Mouse (Mus musculus) adrenal gland, postnatal 25 days (tissue): ENCODE measurements around the gene Mettl21a. TPM values are rescaled to one million over a fixed set of nuclear protein-coding genes. Genes with fewer than 3 reads are reported as not detected.
"Not testable (repeated sequence)": the region's sequence is repeated elsewhere in the genome, so short reads cannot be mapped to it uniquely, and the experiment has no call there.

Source experiments
- DNase-seq: peaks from one replicate; pipeline ENCODE4 v3.0.0; 2021; ENCODE audit warnings: mixed read lengths
- long read RNA-seq: library from polyadenylated mRNA; stranded (forward); transcript quantifications from one replicate; pipeline ENCODE4 v2.0.0, GENCODE M21; 2021
- total RNA-seq: library from RNA; stranded (reverse); gene quantifications from 2 replicates; pipeline ENCODE4 v1.2.3, GENCODE M21; 2021

The Mettl21a gene
- total RNA-seq, result 16.1 and 27.7 TPM in 2 replicates
- long read RNA-seq, transcript Mettl21a-202 (4 exons, 2,030 nt), result major isoform, 19 of 23 reads
- long read RNA-seq, partial matches to known transcripts, result 1 of 23 reads
- long read RNA-seq, other reads (novel, unspliced or antisense), result 0 of 23 reads

DNA sequence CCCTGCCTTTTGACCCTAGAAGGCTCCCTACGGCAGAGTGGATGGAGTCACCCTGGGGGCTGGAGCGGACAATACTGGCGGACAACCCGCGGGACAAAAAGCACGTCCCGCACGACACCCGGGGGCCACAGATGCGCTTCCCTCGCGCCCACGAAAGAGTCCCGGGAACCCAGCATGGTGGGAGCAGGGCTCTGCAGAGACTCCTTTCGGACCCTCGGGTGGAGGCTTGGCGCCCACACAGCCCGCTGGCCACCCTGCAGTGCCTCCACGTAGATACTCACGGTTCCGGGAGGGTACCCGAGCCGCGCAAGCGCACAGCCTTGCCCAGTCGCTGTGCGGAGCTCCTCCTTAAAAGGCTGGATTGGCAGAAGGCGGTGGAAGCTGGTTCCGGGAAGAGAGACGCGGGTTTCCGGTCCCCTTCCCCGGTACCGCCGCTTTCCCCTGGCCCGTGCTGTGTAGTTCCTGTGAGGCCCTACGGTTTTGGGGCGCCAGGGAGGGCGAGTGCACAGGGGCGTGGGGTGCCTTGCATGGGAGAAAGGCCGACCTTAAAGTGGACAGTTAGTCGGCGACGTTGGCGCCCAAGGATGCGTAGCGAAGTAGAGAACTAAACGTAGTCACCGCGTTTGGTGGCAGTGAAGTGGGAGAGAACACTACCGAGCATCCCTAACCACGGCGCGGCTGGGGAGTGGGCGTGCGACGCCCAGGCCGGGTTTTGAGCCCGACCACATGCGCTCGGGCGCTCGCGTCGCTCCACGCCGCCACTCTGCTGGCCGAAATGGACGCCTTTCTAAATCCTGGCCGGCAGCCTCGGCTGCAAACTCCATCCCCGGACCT lies at the start of gene Mettl21a:
TSS of gene Mettl21a (minus strand) at position 362 of the 834 bp plus-strand sequence.
- DNase-seq, result peak; percentile 91

DNA sequence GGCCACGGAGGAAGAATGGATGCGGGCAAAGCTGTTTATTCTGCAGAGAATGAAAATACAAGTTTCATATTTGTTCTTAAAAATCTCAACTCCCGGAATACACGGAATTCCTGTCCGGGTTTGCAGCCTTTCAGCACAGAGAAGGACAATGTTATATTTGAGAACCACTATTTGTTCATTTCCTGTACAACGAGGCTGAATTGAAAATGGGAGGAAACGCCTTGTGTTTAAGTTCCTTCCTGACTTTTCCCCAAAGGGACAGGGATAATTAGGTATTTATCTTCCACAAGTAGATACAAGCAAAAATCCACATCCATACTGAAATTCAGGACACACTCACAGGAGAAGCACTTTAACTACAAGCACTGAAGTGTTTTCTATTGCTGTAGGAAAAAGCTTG lies 41.8 kb upstream of the Mettl21a start:
- DNase-seq, result no peak

DNA sequence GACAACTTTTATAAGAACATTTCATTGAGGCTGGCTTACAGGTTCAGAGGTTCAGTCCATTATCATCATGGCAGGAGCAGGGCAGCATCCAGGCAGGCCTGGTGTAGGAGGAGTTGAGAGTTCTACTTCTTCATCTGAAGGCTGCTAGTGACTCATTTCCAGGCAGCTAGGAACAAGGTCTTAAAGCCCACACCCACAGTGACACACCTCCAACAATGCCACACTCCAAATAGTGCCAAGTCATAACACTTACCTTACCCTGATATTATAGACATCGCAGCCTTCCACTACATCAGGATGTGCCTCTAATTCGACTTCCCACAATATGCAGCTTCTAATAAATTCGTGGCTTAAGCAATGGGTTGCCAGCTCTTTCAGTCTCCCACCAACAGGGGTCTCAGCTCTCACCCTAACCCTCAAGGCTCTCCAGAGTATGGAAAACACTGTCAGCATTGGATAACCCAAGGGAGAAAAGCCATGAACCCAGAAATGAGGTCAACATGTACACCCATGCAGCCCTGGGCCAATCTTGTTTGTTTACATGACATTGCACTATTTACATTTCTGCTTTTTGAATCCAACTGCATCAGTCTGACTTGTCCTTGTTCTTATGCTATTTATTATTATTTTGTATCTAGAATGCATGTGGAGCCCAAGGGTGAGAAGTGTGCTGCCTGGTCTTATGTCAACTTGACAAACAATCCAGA lies 39.5 kb upstream of the Mettl21a start:
- no peak for DNase-seq

DNA sequence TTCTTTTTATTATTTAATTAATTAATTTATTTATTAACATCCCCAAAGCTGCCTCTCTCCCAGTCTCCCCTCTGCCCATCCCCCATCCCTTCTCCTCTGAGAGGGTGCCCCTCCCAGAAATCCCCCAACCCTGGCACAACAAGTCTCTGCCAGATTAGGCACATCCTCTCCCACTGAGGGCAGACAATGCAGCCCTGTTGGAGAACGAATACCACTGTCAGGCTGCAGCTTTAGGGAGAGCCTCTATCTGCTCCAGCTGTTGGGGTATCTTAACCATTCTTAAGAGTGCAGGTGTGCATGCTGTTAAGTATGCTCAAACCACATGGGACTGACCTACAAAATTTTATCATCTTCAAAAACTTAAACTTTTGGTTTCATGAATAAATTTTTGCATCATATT lies 38.4 kb upstream of the Mettl21a start:
- DNase-seq, result no peak

DNA sequence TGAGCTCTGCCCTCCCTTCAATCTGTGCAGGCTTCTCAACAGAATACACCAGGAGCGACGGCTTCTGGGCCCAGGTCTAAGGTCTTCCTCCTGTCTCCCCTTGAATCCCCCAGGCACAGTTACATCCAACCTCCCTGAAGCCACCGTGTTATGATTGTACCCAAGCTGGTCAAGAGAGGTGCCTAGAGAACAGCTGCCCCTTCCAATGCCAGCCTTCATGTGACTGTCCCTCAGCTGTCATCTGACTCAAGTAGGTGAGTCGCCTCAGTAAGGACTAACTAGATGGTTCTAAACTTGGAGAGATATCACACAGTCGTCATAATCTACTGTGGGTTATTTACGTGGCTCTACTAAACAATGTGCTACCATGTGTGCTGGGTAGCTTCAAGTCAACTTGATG lies 36.7 kb upstream of the Mettl21a start:
- no peak for DNase-seq

DNA sequence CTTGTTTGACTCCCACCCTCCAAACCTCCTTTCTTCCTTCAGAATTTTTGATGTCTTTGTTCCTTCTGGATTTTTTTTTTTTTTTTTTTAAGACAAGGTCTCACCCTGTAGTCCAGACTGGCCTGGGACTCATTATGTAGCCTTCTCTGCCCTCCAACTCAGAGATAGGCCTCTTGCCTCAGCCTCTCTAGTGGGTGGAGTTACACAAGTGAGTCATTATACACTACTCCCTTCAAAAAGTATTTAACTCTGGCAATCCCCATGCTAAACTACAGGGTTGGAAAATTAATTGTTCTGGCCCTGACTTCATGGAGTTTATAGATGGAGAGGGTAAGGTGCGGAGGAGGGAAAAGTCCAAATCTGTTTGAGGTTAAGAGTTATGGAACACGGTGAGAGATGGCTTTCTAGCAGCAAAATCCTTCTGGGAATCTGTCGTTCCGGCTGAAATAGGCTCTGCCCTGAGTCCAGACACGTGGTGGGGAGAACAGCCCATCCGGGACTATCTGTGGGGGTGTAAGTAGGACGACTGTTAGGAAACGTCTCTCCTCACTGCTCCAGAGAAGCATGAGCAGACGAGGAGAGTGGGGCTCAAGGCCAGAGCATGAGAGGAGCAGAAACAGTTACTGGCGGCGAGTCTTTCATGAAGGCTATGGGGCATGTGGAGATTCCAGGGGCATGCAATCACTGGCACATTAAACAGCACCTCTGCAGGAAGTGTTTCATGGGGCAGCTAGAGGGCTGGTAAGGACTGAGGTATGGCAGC lies 32.5 kb upstream of the Mettl21a start:
- peak; percentile 29 for DNase-seq

DNA sequence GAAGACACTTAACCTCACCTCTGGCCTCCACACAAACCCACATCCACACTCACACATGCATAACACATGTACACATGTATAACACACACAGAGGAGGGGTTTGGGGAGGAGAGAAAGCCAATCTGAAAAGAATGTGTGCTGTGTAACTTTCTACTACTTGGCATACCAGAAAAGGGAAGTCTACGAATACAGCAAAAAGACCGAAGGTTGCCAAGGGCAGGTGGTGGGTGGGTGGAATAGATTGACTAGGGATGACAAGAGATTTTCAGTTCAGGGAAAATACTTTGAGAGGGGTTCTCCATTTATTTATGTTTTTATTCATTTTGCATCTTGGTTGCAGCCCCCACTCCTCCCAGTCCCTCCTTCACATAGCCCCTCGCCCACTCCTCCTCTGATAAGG lies 27.5 kb upstream of the Mettl21a start:
- no peak for DNase-seq

DNA sequence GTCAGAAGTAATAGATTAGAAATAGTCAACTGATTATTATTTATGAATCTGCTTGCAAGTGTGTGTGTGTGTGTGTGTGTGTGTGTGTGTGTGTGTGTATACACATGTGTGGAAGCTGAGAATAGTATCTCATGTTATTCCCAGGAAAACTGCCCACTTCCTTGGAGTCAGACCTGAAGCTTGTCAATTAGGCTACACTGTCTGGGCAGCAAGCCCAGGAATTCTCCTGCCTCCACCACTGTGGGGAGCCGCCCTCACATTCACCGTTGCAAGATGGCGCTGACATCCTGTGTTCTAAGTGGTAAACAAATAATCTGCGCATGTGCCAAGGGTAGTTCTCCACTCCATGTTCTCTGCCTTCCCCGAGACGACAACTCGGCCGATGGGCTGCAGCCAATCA lies 25.5 kb upstream of the Mettl21a start:
- DNase-seq, result not testable (repeated sequence)

DNA sequence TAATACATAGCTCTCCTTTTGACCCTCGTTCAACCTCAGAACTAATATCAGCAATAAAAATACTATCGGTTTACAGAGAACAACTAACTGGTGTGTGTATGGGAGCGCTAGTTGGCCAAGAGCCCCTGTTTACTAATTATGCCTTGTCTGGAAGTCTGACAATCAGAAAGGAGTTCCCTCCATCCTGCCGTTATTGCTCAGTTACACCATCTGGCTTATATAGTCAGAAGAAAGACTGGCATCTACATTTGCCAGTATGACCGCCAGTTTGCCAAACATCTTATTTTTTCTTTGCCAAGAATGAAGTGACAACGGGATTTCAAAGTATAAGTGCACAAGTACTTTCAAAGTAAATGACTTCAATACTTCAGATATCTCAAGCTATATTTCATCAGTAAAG lies 24.0 kb upstream of the Mettl21a start:
- DNase-seq, result no peak

DNA sequence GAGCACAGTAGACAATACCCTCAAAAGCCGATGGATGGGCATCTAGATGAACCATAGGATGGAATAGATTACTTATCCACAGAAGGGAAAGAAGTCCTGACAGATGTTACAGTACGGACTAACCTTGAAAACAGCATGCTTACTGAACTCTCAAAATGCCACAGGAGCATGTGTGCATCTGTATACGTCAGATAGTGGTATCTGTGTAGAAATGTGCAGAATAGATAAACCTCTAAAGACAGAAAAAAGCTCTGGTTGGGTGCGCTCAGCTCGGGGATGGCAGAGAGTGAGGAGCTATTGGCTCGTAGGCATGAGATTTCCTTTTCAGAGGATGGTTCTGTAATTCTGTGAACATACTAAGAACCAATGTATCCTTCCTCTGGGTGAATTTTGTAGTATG lies 22.2 kb upstream of the Mettl21a start:
- DNase-seq, result no peak

DNA sequence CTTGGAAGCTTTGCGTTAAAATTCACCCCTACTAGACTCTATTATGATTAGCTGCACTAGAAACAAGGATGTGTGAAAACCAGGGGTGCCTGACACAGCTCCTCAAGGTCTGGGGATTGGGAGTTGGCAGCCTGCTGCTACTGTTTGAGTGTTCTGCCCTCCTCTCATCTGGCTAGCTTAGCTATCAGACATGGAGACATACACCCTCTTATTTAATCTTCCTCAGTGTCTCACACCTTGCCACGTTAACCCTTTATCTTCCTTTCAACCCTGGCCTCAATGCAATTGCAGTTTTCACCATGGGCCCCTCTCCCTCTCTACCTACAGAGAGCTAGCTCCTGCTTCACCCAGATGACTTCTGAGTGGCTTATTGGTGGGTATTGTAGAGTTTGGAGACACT lies 18.6 kb upstream of the Mettl21a start:
- DNase-seq, result no peak

DNA sequence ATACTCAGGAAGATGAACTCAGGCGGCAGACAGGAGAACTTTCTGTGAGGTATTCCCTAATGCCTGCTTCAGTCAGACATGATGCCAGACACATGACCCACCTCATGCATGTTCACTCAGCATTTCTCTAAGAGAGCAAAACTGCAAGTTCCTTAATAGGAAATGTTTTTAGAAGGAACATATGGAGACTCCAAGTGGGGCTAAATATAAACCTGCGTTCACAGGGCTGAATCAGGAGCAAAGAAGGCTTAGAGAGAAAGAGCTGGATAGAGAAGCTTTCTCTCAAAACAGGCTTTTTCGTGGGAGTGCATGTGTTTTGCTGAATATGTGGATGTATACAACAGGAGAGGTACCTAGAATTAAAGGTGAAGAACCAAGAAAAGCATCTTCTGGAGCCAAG lies 16.2 kb upstream of the Mettl21a start:
- DNase-seq, result no peak

DNA sequence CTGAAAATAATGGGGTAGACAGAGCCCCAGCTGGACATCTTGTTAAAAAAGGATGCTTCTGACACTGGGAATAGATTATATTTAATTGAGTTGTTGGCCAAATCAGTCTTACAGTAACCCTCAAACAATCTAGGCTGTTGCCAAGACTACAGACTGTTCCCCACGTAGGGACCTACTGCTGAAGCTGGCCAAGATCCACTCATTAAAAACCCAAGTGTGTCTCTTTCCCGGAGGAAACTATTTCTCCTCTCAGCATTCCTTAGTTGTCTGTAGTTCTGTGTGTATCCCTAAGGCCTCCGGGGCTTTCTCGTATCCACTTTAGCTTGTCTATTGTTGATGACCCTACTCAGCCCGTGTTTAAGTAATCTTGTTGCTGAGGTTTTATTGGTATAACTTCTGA lies 14.5 kb upstream of the Mettl21a start:
- DNase-seq, result no peak

DNA sequence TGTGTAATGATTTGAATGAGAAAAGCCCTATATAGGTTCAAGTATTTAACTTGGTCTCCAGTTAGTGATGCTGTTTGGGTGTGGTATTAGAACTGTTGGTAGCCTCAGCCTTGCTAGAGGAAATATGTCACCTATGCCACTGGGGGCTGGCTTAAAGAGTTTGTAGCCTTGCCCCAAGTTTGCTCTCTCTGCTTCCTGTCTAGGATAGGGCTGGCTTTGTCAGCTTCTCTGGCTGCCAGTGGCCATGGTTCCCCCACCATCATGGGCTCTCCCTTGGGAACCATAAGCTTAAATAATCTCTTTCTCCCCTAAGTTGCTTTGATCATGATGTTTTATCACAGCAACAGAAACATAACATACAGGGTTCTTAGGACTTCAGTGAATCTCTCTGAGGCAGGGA lies 8.2 kb upstream of the Mettl21a start:
- DNase-seq, result no peak

DNA sequence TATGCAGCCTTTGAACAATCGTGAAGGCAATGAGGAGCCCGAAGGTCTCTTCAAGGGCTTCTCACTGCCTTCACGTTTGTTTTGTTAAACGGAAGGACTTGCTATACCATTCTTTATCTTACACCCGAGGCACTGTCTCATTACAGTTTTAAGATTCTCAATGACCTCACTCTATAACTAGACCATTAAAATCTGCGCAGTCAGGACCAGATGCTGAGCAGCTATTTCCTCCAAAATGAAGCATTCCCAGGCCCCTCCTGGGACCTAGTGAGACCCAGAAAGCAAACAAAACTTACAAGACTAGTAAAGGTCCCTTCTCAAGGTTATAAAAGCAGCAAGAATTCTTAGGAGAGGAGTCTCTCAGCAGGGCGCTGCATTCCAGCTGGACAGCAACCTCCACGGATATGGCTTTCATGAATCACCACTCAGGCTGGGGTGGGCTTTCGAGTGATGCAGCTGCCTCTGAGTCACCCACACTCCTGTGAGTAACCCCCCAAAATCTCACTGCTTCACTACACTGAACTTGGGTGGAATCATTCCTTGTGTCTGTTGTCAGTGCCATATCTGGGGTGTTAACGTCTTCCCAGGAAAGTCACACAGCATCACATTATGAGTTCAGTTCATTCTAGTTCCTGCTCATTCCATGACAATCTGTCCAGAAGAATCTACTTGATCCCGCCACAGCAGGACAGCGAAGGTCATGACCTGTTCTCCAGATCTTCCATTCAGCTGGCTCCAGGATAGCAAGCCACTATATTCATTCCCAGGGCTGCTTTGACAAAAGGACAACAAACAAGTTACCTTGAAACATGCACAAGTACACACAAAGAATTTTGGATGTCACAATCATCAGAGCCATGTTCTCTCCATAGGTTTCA lies 6.8 kb upstream of the Mettl21a start:
- DNase-seq, result peak; percentile 26

DNA sequence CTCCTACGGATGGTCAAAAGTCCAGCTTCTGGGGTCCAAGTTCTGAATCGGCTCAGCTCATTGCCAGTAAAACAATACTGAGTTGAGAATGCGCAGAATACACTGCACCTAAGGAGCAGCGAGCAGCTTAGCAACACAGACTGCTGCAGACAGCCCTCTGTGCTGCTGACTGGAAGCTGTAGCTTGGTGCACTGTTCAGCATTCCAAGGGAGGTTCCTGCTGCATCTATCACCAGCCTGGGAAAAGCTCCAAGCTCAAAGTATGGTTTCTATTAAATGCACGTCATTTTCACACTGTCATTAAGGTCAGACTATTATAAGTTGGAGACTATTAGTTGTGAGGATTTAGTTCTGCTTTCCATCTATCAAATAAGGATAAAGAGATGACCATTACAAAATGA lies 4.1 kb upstream of the Mettl21a start:
- no peak for DNase-seq

DNA sequence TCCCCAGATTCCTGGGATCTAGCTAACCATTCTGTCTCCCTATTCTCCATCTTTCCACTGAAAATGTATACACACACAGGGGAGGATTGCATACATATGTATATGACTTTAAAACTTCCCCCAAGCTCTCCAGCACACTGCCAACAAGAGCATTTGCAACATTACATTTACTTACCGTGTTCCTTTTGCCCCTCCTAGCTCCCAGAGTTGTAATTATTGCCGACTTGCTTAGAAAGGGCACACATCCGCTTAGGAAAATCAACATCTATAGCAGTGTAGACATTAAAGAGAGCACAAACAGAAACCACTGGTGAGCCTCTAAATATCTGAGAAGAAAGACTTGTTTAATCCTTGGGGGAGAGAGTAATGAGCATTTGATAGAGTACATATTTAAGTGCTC lies 1.2 kb upstream of the Mettl21a start:
- DNase-seq, result no peak

DNA sequence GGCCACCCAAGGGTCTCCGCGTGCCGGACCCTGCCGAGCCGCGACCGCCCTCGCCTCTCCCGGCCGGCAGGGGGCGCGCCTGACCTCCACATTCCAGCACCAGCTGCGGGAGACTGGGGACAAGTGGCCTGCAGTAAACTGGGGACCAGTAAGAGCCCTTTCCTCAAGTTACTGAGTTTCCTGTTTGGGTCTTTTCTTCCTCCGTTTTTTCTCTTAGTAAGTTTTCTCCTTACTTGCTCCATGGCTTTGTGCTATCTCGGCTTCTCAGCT lies 608 bp upstream of the Mettl21a start:
- DNase-seq, result peak; percentile 88

DNA sequence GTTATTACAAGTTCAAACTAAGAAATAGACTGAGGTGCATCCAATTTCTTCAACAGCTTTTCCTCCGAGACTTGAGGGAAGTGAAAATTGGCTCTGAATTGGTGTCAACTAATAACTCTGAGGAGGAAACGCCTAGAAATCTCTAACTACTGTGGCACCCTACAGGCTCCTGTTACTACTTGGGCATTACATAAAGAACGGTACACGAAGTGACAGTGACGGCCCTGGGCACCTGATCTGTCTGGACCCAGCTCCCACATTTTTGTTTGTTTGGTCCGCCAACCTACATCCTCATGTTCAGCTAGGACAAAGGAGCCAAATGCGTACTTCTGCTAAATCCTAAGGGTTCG lies 536 bp downstream of the Mettl21a start:
- DNase-seq, result no peak

DNA sequence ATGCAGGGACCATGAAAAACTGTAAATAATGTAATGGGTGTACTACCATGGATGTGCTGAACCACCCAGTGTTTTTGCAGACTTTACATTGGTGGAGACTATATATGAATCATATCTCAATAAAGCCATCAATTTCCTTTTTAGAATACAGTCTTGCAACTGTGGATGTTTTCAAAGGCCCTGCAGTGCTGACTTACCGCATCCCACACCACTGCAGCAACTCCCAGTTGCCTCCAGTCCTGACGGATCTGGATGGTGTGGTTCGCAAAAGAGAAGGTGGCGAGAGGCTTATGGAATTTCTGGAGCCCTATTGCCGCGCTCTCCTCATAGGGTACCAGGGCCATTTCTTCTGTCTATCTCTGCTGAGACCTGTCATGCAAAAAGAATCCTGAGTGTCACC lies 966 bp downstream of the Mettl21a start:
- DNase-seq, result no peak

DNA sequence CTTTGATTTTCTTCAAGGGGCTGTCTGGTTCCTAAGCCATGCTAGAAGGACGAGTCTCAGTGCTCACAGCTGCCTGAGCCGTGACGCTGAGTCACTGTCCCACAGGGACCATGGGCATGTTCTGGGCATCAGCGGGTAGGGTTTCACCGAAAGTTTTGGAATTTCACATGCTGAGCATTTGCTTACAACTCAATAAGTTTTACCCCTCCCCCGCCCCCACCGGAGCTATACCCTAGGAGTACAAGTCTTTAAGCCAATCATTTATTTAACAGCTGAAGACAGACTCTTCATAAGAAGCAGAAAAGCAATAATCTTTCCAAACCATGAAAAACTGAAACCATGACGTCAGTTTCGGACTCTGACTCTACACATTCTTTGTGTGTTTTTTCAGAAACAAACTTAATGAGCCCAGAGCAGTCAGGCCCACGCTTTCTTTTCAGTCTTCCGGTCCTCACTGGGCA lies 1.5 kb downstream of the Mettl21a start:
- no peak for DNase-seq

DNA sequence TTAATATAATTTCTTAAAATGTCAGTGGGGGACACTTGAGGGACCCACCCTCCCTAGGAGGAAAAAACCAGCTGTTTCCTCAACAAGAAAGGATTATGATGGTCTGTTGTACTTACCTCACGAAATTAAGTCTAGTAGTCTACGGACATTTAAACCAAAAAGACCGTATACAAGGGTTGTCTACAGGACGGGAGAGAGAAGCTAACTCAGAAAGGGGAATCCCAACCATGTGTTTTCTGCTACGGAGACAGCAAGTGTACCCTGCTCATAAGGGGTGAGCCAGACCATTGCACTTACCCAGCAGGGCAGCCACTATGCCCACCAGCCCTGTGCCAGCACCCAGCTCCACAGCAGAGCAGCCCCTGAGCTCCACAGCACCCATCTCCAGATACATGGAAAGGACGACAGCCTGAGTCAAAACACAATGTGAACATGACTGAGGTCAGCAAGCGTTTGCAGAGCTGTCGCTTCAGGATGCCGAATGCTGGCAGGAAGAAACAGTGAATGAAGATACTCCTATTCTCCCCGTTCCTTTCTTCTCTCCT lies 2.2 kb downstream of the Mettl21a start:
- DNase-seq, result no peak
